Mouse (Mus musculus) testis, adult 2 months (tissue): ENCODE data around the gene Phactr3.

Experiments used
- CTCF ChIP-seq: fragments of 200-500 bp; IDR thresholded peaks from 2 replicates; pipeline ENCODE4 v1.5.1; 2012; ENCODE audit warnings: low read depth, mild to moderate bottlenecking, inconsistent platforms, low read length, moderate library complexity; ENCODE audit not compliant: control insufficient read depth, insufficient read depth, insufficient replicate concordance
- POLR2A ChIP-seq: fragments of 200-500 bp; IDR thresholded peaks from 2 replicates; pipeline ENCODE4 v1.6.1; 2012; ENCODE audit warnings: low read depth, mild to moderate bottlenecking, inconsistent platforms, low read length, moderate library complexity; ENCODE audit not compliant: control insufficient read depth

DNA sequence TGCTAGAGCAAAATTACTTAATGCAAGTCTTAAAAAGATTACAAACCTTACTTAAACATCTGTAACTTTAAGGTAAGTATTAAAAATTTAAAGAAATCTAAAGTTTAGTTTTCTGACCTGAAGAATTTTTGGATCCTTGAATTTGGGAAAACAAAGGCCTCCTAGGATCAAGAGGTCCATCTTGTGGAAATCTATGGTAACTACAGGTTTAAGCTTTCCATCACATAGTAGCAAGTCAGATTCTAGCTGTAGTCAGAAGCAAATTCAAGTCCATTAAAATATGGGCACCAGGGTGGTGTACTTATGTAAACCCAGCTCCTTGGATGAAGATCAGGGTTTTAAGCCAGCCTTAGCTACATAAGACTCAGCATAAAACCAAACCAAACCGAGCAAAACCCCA lies 219.1 kb downstream of the Phactr3 start:
- TF ChIP-seq POLR2A = no peak
- no peak for TF ChIP-seq CTCF
